11 mouse cellular contexts compared by ENCODE assay signal in the genomic region with DNA sequence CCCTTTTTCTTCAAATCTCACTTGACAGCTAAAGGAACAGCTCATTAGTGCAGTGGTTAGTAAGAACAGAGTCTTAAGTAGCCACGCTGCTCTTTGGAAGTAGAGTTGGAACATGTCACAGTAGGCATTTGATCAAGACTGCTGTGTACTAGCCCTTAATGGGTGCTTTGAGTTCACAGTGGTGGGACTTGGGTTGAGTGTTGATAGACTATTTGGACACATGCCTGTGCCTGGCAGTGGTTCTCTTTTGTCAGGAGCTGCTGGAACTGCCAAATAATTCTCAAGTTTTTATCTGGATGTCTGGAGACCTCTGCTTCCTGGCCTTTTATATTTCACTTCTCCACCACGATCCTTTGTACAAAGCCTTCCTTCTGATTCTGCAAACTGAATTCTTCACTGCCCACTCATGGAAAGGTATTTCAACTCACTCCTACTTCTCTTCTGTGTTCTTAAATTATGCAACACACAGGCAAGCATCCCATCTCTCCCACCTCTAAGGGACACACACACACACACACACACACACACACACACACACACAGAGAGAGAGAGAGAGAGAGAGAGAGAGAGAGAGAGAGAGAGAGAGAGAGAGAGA.
A peak's percentile ranks its signal among the peaks of the same experiment; 100 is the strongest.
DNase-seq lines count a peak whose midpoint lies in the region; ATAC-seq and TF ChIP-seq lines count a peak whose summit lies in the region.
"Had no signal": no experiment of that assay in that cellular context is flagged by ENCODE, and none has a peak within 500 bp of the region (broad histone marks: within the 10 kb centered on the region; RNA-seq: fewer than 3 reads in every experiment).

No protein-coding gene starts in this region.

- TF ChIP-seq POLR2A in thymus, adult 2 months (IDR thresholded peaks at IDR 0.05; ENCODE audit: control insufficient read depth, extremely low read depth, insufficient read depth, low read length, poor library complexity), result no peak

- DNase-seq in embryonic facial prominence, embryonic 14.5 days (ENCODE audit: low spot score), result peak; percentile 5
- no peak for DNase-seq in embryonic facial prominence, embryonic 10.5 days (ENCODE audit: low spot score)
- peak; percentile 4 to 19 for DNase-seq in layer of hippocampus, postnatal 10 days (ENCODE audit: low spot score in 2 of 2)
- DNase-seq in layer of hippocampus, adult 8-10 months (ENCODE audit: low spot score in 2 of 2), result no peak
- peak; percentile 0 to 1 for DNase-seq in heart, adult 9 months (ENCODE audit: low spot score in 2 of 2)
- DNase-seq in right cerebral cortex, adult 2 months (ENCODE audit: low spot score in 2 of 2), result peak; percentile 6 to 11
- DNase-seq in thymus, adult 2 months, result no peak
- no peak for DNase-seq in adipocyte (ENCODE audit: low spot score)
- DNase-seq: adrenal gland, postnatal 14 days; gastrocnemius, postnatal 14 days had no signal

- H3K4me3 ChIP-seq in embryonic facial prominence, embryonic 14.5 days (ENCODE audit: low read depth, low read length), result no peak overlapping the region
- H3K4me3 ChIP-seq in embryonic facial prominence, embryonic 10.5 days, result no peak overlapping the region
- no peak overlapping the region for H3K4me3 ChIP-seq in thymus, adult 2 months (ENCODE audit: control insufficient read depth, insufficient read depth, low read length)
- H3K4me3 ChIP-seq: liver, embryonic 15.5 days had no signal

- H3K4me1 ChIP-seq in embryonic facial prominence, embryonic 14.5 days (ENCODE audit: control insufficient read depth, insufficient read depth, low read length), result no peaks in the 10 kb centered on the region
- no peaks in the 10 kb centered on the region for H3K4me1 ChIP-seq in embryonic facial prominence, embryonic 10.5 days
- H3K4me1 ChIP-seq in thymus, adult 2 months (replicated peaks; ENCODE audit: control insufficient read depth, insufficient read depth, low read length), result no peaks in the 10 kb centered on the region
- H3K4me1 ChIP-seq: liver, embryonic 15.5 days had no signal

- H3K9me3 ChIP-seq in embryonic facial prominence, embryonic 14.5 days (ENCODE audit: control insufficient read depth, low read length), result no peaks in the 10 kb centered on the region
- no peaks in the 10 kb centered on the region for H3K9me3 ChIP-seq in embryonic facial prominence, embryonic 10.5 days
- H3K9me3 ChIP-seq: liver, embryonic 15.5 days had no signal

- no peak for ATAC-seq in embryonic facial prominence, embryonic 14.5 days (ENCODE audit: low read depth)

- 61% methylated on average over 2 of the region's 2 CpGs for WGBS in embryonic facial prominence, embryonic 14.5 days
- WGBS in embryonic facial prominence, embryonic 10.5 days, result 78% methylated on average over 2 of the region's 2 CpGs
- 85% methylated on average over 2 of the region's 2 CpGs for WGBS in thymus, adult 2 months

- no peak overlapping the region for H3K27ac ChIP-seq in embryonic facial prominence, embryonic 14.5 days (replicated peaks; ENCODE audit: low read depth, low read length)
- no peak overlapping the region for H3K27ac ChIP-seq in embryonic facial prominence, embryonic 10.5 days (replicated peaks)
- H3K27ac ChIP-seq in thymus, adult 2 months (ENCODE audit: control insufficient read depth, insufficient read depth, low read length), result no peak overlapping the region
- H3K27ac ChIP-seq: liver, embryonic 15.5 days had no signal

- TF ChIP-seq CTCF in thymus, adult 2 months (IDR thresholded peaks at IDR 0.05; ENCODE audit: borderline replicate concordance, control insufficient read depth, extremely low read depth, insufficient read depth, low read length, poor library complexity), result no peak

- no peaks in the 10 kb centered on the region for H3K27me3 ChIP-seq in embryonic facial prominence, embryonic 14.5 days (replicated peaks; ENCODE audit: control insufficient read depth, insufficient read depth, low read length)
- no peaks in the 10 kb centered on the region for H3K27me3 ChIP-seq in embryonic facial prominence, embryonic 10.5 days (replicated peaks; ENCODE audit: low read depth, poor library complexity, severe bottlenecking)
- no peaks in the 10 kb centered on the region for H3K27me3 ChIP-seq in thymus, adult 2 months (ENCODE audit: control insufficient read depth, insufficient read depth, low read length)
- H3K27me3 ChIP-seq: liver, embryonic 15.5 days had no signal

- no peaks in the 10 kb centered on the region for H3K36me3 ChIP-seq in embryonic facial prominence, embryonic 14.5 days (ENCODE audit: control insufficient read depth, insufficient read depth, low read length)
- H3K36me3 ChIP-seq in embryonic facial prominence, embryonic 10.5 days (replicated peaks), result no peaks in the 10 kb centered on the region
- H3K36me3 ChIP-seq in thymus, adult 2 months (ENCODE audit: control insufficient read depth, insufficient read depth, low read length), result no peaks in the 10 kb centered on the region
- H3K36me3 ChIP-seq: liver, embryonic 15.5 days had no signal

- H3K4me2 ChIP-seq in embryonic facial prominence, embryonic 14.5 days (ENCODE audit: low read depth, low read length), result no peak overlapping the region
- H3K4me2 ChIP-seq: liver, embryonic 15.5 days had no signal

- no peak overlapping the region for H3K9ac ChIP-seq in embryonic facial prominence, embryonic 14.5 days (ENCODE audit: low read depth, low read length)
- H3K9ac ChIP-seq: liver, embryonic 15.5 days had no signal

Comparison
In these comparisons a context has a peak if more than half of its experiments do, and no peak if none do; other contexts are left out.
1. DNase-seq: peak in embryonic facial prominence, embryonic 14.5 days (single experiment), layer of hippocampus, postnatal 10 days (2 of 2), heart, adult 9 months (2 of 2) and right cerebral cortex, adult 2 months (2 of 2); none in embryonic facial prominence, embryonic 10.5 days (single experiment), layer of hippocampus, adult 8-10 months (0 of 2), thymus, adult 2 months (single experiment) and adipocyte (single experiment).